Mouse (Mus musculus) adrenal gland, adult 2 months (tissue): ENCODE measurements around the gene Amtn. TPM values are rescaled to one million over a fixed set of nuclear protein-coding genes. Genes with fewer than 3 reads are reported as not detected.
"Not testable (repeated sequence)": the region's sequence is repeated elsewhere in the genome, so short reads cannot be mapped to it uniquely, and the experiment has no call there.

Experiments used
- DNase-seq: peaks from one replicate; pipeline ENCODE4 v3.0.0; 2021
- long read RNA-seq: library from polyadenylated mRNA; stranded (forward); transcript quantifications from one replicate; pipeline ENCODE4 v2.0.0, GENCODE M21; 2021
- polyA plus RNA-seq: library from polyadenylated mRNA; depleted of rRNA; stranded (reverse); fragments of >200 nt; gene quantifications from 2 replicates; pipeline ENCODE4 v1.2.3, GENCODE M21; 2012; rRNA removed
- total RNA-seq, 2 experiments: library from RNA; stranded (reverse); gene quantifications; 2 replicates each; pipeline ENCODE4 v1.2.3; 2021

Amtn gene
- not detected for total RNA-seq
- not detected in 2 replicates for polyA plus RNA-seq
- long read RNA-seq: 0 reads

DNA sequence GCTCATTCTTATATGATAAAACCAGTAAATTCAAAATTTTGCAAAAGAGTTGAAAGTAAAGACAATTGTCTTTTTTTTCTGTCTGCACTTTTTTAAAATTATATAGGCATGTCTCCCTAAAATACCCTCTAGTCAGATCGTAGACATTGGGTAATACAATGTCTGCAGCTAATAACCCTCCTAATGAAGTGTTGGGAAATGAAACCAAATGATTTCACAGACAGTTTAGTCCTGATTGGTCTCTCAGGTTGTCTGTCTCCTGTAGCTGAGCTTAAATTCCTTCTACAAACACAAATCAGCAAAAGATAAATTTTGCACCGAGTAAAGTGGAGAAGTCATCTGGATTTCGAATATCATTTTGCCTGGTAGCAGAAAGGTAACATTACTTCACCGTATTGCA is at the start of gene Amtn:
Gene Amtn, plus strand, starts transcription at position 301 of the 400 bp plus-strand sequence.
- no peak for DNase-seq

DNA sequence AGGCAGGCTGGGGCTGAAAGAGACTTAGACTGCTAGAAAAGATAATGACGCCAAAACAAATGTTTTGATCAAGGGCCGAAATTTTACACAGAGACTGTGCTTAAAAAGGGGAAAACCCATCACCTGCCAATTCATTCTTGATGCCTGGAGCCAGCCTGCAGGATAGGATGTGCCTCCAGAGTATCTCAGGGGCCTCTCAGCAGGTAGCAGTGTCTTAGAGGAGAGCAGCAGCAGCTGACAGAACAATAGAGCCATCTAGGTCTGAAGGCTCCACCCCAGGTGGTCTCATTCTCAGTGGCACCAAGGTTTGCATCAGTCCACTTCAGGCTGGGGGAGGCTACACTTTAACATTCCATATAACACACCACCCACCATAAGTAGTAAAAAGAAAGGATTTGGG is 27.4 kb upstream of the Amtn start:
- not testable (repeated sequence) for DNase-seq

DNA sequence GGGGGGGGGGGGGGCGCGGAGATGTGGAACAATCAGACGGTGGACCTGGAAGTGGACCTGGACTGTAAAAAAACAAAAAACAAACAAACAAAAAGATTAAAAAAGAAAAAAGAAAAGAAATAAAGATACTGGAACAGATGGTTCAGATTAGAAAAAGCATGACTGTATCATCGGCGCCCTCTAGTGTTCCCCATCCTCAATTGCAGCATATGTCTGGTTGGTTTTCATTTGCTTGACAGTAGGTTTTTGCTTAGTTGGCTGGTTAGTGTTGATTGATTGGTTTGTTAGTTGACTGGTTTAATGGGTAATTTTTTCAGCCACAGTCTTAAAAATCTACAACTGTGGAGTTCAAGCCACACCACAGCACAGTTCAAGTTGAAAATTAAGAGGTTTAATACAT is 11.1 kb upstream of the Amtn start:
- DNase-seq: peak; percentile 13

DNA sequence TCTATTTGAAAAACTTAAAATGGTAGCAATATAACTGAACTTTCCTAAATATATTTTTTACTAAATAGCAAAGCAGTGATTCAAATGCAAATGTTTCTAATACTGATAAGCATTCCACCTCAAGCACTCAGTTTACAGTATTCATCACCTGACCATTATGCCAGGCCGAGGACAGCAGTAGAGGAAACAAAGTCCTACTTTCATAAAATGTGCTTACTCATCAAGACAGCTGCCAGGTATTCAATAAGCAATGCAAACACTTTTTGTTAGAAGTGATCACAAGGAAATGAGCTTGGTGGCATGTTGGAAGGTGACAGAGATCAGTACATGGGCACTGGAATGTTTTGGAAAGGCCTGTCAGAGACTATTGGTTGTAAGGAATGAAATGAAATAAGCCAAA is 9.0 kb upstream of the Amtn start:
- DNase-seq: no peak

DNA sequence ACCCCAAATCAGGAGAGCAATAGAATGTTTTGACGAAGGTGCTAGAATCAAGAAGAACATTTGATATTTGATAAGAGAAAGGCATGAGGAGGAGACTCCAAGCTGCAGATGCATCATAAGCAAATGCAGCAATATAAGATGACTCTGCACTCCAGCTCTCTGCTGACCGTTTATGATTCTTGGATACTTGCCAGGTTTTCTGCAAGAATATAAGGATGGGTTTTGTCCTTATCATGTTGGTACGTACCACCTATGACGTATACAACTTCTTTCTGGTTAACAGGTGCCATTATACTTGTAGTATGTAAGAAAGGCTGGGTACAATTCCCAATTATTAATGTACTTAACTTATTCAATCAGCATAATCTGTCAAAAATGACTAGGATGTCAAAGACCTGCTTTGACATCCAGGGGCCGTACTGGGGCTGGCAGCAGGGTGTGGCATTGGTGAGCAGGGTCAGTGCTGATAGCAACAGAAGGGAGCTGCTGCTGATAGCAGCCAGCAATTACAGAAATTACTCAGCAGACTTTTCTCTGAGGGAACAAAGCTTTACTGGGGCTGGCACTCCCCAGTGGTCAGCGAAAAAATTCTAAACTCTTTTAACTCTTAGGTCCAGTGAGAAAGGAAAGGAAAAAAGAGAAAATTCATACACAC is 5.2 kb upstream of the Amtn start:
- DNase-seq: no peak

DNA sequence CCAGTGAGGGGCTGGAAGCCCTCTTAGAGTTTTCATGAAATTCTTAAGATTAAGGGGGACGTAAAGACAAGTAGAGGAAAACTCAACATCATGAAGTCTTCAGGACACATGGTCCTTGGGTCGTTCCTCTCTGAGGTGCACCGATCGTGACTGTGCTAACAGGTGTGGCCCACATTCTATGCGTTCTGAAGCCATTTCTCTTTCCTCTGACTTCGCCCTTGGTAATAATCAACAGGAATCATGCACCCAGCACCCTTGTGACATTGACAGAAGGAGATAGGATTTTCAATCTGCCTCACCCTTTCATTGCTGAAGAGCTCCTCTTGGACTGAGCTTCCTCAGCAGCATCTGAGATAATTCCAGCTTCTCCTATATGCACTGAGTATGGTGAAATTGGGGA is 3.3 kb upstream of the Amtn start:
- DNase-seq: no peak

DNA sequence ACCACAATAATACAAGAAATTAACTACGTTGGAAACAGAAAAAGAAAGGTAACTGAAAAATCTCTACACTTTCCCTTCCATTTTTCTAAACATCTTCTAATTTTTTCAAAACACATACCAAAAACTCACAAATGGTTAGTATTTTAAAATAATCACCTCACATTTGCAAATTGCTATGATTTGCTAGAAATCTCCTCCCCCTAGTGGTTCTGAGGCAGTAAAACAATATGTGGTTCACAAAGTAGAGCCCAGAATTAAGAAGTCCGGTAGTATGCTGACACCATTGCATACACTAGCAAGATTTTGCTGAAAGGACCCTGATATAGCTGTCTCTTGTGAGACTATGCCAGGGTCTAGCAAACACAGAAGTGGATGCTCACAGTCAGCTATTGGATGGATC is 16.1 kb downstream of the Amtn start:
- not testable (repeated sequence) for DNase-seq

DNA sequence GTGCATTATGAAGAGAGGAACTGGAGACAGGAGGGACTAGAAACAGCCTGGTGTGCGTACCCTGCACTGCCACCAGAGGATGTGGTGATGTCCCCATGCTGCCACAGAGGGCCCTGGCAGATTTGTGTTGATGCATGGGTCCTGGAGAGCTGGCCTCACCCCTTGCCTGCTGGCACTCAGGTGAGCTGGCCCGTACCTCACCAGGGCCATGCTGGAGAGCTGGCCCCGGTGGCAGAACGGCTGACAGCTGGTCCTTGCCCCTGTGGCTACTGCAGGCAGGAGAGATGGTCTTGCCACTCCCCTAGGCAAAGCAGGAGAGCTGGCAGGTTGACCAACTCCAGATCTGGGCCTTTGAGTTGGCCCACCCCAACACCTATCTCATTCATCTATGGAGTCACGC is 22.7 kb downstream of the Amtn start:
- no peak for DNase-seq

DNA sequence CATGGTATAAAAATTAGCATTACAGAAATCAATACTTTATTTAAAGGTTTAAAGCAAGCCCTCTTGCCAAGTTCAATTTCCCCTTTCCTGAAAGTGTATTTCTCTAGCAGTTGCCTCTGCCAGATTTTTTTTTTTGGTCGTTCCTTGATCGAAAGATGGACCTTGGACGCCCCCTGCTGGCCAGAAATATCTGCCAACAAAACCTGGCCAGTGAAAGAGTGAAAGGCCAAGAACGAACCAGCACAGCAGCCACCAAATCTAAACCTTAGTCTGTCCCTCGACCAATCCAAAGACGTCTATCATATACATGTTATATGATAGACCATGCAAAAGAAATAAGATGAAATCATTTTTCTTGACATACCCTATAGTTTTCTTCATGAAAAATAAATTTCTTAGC is 23.9 kb downstream of the Amtn start:
- DNase-seq: peak; percentile 70

DNA sequence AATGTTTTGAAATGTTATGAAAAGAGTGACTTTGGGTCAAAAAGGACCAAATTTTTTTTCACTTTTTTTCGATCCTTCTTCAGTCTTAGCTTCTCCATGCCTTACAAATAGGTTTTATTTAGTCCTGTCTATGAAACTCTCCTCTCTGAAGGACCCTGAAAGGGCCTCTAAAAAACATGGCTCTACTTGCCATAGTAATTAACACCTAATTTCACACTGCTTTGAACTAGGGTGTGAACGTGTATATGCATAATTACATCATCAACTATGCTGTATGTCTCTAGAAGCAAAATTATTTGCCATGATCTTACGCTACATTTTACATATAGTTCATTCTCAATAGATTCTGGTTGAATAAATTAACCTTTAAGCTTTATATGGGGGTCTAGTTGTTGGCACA is 25.6 kb downstream of the Amtn start:
- no peak for DNase-seq

DNA sequence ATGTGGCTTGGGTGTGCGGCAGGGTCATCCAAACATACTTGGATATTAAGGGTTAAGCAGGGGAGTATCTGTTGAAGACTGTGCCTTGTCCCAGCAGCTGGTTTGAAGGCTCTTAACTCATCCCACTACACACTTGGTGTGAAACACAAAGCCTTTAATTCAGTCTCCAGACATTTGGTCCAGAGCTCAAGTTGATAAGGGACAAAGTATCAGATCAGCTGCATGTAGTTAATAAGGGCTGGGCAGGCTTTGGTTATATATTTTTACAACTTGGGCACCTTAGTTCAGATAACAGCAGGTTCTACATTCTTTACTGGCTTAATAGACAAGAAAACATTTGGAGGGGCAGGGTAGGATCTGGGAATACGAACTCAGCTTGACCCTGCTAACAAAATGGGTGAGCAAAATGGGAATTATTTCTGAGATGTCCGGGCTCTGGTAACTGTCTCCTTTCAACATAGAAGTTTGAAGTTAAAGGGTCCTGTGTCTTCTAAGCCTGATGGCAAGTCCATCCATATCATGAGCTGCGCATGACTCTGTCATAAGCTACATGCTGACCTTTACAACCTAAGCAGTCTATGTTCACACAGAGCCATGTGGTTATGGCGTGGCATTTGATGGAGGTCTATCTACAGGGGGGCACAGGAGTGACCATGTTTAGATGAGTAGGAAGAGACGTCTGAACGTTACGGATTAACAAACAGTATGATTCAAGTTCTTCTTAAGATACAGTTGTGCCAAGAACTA is 44.6 kb downstream of the Amtn start:
- DNase-seq: no peak

DNA sequence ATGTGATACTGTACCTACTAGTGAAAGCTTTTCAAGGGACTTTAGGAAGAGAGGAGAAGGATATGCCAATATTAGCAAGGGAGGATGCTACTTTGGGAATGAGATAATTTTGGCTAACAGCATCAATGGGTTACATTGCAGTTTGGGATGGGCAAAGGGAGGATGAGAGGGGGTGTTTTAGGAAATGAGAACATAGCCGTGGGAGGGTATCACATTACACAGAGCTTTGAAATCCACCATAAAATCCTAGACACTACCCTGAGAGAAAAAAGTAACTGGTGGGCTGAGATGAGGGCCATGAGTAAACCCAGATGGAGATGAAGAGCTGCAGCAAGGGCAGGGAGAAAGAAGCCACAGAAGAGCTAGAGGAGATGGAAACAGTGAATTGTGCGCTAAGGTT is 49.0 kb downstream of the Amtn start:
- not testable (repeated sequence) for DNase-seq

DNA sequence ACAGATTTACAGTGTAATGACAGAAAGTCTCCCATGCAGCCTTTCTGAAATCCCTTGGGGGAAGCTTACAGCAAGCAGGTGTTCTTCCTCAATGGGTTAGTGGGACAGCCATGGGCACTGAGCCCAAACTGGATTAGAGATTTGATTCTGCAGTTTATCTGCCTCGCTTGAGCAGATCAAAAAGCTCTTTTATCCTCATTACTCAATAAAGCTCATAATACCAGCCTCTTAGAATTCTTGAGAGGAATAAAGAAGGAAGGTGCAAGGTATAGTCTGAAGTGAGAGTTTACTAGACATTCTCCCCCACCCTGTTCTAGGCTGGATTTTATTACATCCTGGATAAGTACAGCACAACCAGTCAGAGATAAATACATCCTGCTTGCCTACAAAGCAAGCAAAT is 50.8 kb downstream of the Amtn start:
- no peak for DNase-seq

Other genes with a start within 250 kb of the Amtn start
- not detected for gene Gm11115, start 222.0 kb upstream of the Amtn start, total RNA-seq
- gene Gm11115, start 222.0 kb upstream of the Amtn start, polyA plus RNA-seq: not detected in 2 replicates
- gene Gm7714, start 107.2 kb upstream of the Amtn start, total RNA-seq: not detected
- gene Gm7714, start 107.2 kb upstream of the Amtn start, polyA plus RNA-seq: not detected in 2 replicates
- gene Prol1, start 58.8 kb upstream of the Amtn start, total RNA-seq: not detected
- not detected in 2 replicates for gene Prol1, start 58.8 kb upstream of the Amtn start, polyA plus RNA-seq
- not detected for gene Ambn, start 79.9 kb downstream of the Amtn start, total RNA-seq
- gene Ambn, start 79.9 kb downstream of the Amtn start, polyA plus RNA-seq: not detected in 2 replicates
- not detected for gene Enam, start 111.9 kb downstream of the Amtn start, total RNA-seq
- gene Enam, start 111.9 kb downstream of the Amtn start, polyA plus RNA-seq: not detected in 2 replicates
- under 1 TPM; 0.20 to 0.41 TPM for gene Jchain, start 151.8 kb downstream of the Amtn start, total RNA-seq
- gene Jchain, start 151.8 kb downstream of the Amtn start, polyA plus RNA-seq: 0.23 and 0.43 TPM in 2 replicates
- 10 to 100 TPM; 31.7 to 40.4 TPM for gene Utp3, start 178.4 kb downstream of the Amtn start, total RNA-seq
- 4.0 and 6.9 TPM in 2 replicates for gene Utp3, start 178.4 kb downstream of the Amtn start, polyA plus RNA-seq
- 10 to 100 TPM; 26.3 to 29.6 TPM for gene Rufy3, start 188.9 kb downstream of the Amtn start, total RNA-seq
- 8.3 and 10.2 TPM in 2 replicates for gene Rufy3, start 188.9 kb downstream of the Amtn start, polyA plus RNA-seq